Mouse (Mus musculus) cerebellum, adult 8-10 months (tissue): ENCODE results near the gene Six2.

Source experiments
- DNase-seq: peaks from one replicate; pipeline ENCODE4 v3.0.0; 2022

Six2 gene

DNA sequence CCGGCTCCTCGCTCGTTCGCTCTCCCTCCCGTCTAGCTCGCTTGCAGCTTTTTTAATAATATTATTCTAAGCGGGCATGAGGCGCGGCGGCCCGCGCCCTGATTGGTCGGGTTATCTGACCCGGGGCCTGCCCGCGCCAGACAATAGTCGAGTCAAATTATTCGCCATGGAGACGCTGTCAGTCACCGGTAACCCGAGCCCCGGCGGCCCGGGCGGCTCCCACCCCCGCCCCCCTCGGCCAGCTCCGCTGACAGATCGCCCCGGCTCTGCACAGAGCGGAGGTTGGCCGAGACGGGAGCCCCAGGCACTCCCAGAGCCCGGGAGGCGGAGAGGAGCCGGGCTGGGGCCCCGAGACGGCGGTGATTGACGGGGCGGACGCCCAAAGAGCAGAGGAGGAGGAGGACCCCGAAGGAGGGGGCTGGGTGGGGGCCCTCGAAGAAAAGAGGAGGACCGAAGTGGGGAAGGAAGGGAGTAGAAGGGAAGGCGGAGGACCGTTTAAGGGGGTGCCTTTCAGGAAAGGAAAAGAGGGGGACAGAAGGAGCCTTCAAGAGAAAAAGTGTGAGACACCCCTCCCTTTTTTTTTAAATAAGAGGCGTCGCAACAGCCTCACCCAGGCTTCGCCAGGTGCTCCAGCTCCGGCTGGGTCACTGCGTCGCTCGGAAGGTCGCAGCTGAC is at the start of gene Six2:
Gene Six2 (minus strand): TSS at position 39 of the 675 bp plus-strand sequence.
- DNase-seq: no peak

DNA sequence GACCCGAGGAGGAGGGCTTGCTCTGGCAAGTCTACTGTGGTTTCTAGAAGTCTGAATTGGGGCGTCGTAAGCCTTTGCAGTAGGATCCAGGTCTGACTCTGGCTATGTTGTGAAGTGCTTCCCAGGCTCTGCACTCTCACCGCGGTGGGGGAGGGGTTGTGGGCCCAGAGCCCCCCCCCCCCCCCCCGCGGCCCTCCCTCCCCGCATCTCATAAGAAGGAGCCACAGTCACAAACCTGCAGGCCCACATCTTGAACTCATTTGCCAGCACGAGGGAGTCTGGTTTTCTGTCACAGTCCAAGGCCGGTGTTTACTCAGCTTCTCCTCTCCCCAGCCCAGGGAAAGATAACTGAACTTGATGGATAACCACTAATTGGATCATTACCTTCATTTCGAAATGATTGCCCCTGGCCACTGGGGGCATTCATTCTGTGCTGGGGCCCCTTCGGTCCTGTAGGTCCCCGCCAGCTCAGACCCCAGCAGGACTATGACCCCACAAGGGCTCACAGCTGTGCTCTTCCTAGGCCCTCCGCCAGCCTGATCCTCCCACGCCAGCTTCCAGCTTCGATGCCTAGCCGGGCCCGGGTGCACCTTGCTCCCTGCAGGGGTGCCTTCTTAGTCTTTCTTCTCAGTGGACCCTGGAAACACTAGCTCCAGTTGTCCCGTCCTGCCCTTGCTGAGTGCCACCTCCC is 49.2 kb upstream of the Six2 start:
- no peak for DNase-seq

DNA sequence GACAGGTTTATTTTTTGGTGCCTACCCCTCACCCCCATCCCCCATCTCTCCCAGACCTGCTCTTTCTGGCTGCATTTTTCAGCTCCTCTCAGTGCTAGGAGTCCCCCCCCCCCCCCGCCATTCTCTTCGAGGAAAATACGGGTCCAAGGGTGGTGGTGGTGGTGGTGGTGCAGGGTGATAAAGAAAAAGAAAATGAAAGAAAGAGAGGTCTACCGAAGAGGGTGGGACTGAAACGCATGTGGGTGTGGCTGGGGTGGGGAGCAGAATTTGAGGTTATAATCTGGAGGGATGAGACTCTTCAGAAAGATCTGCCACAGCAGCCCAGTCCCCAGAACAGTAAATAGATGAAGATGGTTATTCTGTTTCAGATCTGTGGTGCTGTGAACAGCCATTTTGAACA is 43.3 kb upstream of the Six2 start:
- DNase-seq: no peak

DNA sequence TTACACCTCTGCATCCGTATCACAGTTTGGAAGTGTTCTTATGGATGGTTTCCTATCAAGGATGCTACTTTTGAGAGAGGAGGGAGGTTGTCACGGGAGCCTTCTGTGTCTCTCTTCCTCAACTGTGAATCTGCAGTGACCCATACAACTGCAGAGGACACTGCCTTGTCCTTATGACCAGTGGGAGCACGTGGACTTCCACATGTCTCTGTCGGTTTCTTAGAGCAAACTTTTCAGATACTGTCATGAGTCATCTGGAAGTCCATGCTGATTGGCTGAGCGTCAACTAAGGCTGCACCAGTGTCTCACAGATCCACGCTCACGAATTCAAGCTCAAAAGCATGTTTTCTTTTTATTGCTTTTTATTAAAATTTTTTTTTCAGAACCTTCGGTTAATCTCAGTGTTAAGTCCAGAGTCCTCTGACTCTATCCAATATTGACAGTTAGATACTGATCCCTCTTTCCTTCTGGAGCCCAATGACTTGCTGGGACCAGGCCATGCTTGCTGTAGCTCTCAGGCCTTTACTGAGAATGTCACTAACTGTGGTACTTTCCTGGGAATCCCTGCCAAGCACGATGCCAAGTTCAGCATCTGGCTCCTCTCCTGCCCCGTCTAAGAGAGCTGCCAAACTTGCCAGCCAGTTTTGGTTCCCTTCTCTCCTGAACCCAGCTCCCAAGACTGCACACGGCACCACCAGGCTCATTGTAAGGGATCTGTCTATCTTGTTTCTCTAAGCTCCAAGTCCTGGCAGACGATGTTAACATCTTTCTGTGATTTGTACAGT is 42.3 kb upstream of the Six2 start:
- DNase-seq: no peak

DNA sequence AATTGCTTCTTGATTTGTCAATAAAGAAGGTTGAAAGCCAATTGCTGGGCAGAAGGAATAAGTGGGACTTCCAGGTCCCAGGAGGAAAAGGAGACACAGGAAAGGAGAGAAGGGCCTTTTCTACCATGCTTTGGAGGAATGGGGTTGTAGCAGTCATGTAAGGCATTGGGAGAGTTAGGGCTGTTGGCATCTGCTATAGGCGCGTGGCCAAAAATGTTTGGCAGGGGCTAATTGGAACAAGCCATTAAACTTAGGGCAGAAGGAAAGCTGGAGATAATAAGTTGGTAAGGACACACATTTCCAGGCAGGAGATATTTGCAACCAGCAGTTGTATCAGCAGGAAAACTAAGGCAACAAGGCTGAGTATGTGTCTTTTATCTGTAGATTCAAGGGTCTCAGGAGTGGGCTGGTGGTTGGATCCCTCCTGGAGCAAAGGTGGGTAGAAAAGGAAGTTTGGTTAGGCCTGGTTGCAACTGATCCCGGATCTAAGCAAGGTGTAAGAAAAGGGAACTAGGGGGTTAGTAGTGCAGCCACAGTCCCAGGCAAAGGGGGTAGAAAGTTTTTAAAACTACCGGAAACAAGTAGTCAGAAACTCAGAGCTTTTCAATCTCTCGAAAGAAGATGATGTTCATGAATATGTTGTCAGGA is 40.1 kb upstream of the Six2 start:
- DNase-seq: no peak

DNA sequence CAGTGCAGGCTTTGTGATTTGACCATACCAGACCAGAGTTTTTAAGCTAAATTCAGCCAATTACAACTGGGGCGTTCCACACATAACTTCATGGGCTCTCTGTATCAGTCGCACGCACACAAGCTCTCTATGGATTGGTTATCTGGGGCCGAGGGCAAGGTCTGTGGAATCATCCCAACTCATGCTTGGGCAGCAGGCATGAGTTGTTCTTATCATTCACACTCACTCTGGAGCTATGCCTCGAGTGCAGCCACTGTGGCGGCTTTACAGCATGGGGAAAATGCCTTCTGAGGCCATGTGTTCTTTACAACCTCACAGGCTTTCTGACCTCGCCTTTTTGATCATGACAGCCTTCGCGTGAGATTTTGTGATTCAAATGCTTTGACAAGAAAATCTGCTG is 37.9 kb upstream of the Six2 start:
- DNase-seq: no peak

DNA sequence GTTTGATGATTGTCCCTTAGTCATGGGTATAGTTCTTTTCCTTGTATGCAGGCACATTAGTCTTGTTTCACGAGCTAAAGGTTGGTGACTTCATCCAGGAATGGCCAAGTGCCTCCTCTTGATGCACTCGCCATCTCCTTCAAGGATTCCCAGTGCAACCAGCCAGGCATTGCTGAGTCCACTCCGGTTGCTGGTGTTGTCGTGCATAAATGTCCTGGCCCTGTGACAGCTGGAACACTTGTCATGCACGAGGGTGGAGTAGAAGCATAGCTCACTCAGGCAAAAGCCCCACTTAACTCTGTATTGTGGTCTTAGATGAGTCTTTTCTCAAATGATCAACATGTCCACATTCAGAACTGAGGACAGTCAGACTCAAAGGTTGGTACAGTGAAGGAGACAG is 35.1 kb upstream of the Six2 start:
- DNase-seq: no peak

DNA sequence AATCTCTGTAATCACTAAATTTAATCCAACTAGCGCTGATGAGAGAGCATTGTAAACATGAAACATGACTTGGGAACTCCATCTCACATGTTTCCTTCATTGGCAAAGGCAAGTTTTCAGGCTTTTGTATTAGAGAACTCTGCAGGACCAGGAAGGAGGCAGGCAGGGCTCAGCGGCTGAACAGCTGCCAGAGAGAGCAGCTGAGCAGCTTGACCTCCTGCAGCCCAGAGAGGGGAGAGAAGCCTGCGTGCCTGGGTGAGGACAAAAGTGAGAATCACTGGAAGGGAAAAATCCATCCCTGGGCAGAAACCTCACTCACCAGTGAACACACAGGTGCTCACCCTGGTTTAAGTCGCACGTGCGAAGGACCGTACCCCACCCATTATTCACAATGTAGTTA is 29.2 kb upstream of the Six2 start:
- DNase-seq: no peak

DNA sequence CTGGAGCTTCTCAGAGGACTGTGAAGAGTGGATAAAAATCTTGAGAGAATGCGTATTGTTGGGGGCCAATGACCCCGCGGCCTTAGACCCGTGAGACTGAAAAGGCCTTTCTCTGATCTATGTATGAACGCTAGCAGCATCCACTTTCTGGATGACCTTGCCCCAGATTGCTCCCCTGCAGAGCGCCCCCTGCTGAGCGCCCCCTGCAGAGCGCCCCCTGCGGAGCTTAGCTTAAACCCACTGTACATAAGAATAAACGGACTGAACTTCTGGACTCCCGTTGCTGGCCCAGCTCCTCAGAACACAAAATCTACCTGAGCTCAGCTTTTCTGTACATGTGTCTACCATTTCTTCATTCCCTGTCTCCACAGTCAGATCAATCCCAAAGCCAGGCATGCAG is 27.7 kb upstream of the Six2 start:
- DNase-seq: no peak

DNA sequence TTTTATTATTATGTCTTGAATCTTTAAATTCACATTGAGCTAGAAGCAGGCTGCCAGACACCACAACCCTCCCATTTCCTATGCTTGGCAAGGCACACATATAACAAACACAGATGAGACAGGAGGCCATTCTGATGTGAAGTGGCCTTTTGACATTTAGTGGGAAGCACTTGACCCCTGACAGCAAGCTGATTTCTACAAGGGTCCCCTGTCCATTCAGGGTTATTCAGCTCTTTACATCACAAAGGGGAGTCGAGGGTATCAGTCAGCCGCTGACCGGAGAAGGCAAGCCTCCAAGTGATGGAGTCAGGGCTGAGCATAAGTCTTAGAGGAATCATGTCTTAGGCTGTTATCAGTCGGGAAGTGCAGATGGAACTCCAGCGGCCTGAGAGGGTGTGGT is 26.3 kb upstream of the Six2 start:
- DNase-seq: no peak

DNA sequence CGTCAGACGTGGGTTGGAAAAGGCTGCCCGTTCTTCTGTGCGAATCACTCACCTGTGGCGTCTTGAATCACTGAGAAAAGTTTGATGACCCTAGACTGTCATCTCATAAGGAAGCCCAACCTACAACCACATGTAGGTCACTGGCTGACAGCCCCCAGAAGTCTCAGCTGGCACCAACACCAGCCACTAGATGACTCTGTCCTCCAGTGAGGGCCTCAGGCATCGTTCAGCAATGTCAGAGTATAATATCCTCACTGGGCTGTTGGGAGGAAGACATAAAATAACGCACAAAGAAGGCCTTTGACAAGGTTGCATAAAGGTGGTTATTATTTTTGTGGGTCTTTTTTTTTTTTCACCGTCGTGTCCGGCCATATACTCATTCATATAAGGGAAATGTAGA is 24.8 kb upstream of the Six2 start:
- no peak for DNase-seq

DNA sequence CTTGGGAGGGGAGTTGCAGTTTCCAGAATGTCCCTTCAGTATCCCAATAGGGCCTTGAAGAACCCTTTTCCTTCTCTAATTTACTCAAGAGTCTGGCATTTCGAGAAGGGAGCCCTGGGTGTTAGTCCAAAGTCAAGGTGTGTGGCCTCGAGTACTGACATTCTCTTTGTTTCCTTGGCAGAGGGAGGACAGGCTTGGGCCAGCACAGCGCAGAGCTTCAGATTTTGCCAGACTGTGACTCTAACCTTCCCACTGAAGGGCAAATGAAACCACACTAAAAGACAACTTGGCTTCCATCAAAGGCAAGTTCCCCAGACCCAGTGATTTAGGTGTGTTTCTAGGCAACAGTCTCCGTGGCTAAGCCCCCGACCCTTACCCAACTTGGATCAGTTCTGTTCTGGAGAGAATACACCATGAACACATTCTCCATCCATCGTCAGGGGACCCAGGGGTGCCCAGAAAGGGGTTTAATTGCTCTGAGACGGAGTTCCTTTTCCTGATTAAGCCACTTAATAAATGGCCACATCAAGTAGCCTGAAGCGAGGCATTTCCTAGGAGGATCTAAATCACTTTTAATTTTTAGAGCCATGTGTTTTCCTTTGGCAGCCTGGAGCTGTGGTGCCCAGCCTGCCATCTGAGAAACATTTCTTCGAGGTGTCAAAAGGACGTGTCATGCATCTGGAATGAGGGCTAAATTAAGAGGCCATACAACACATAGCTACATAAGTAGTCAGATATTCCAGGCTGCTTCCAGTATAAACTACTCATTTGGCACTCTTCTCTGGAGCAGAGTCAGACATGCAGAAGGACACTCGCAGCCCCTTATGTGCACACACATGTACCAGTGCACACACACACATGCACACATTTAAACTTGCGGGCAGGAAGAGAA is 16.5 kb upstream of the Six2 start:
- DNase-seq: no peak

DNA sequence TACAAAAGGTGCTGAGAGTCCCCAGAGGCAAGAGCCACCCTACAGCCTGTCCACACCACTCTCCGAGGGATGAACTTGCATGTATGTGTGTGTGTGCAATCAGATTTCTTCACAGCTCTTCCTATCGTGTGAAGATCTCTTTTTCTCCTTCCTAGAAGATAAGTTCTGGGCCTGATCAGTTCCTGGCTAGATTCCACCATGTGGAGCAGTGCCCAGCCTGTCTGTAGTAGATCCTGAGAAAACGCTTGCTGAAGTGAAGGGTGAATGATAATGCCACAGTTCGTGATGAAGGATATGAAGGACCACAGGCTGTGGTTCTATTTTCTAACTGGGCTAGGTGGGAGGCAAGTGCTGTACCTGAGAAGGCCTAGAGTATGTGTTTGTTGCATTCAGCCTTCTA is 12.0 kb upstream of the Six2 start:
- no peak for DNase-seq

DNA sequence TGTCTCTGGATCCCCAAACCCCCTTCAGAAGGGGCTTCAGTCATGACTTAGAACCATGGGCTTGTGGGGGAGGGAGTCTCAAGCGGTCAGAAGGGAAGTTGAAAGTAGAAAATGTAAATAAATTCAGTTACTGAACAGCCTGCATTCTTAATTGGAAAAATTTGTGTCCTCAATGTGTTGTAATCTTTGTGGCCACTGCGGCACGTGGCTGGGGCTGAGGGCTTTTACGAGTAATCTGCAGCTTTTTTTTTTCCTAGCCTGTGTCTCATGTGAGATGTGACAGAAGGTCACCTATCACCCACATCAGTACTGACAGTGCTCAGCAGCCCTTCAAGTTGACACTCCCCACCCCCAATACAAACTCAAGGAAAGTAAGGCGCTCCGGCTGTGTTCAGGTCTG is 10.6 kb upstream of the Six2 start:
- no peak for DNase-seq

DNA sequence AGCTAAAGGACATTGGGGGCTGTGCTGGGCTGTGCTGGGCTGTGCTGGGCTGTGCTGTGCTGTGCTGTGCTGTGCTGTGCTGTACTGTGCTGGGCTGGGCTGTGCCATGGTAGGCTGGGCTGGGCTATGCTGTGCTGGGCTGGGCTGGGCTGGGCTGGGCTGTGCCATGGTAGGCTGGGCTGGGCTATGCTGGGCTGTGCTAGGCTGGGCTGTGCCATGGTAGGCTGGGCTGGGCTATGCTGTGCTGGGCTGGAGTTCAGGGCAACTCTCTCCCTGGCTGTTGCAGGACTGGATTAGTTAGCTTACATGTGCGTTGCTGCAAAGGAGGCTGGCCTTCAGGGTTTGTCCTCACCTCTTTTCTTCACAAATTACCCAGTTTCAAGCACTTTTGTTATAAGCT is 9.9 kb upstream of the Six2 start:
- no peak for DNase-seq

DNA sequence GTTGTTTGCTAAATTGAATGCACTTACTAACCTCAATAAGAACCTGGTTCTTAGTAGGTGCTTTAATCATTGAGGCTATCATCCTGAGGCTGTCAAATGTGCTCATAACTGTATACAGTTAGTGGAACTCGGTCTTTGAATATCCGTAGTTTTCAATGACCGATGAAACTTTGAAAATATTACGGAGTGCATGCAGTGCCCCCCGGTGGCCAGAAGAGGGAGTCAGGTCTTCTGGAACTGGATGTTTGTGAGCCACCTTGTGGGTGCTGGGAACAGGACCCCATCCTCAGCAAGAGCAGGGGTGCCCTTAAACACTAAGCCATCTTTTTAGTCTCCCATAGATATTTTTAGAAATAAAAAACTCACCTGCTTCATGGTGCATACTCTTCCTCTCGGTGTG is 6.4 kb upstream of the Six2 start:
- no peak for DNase-seq

DNA sequence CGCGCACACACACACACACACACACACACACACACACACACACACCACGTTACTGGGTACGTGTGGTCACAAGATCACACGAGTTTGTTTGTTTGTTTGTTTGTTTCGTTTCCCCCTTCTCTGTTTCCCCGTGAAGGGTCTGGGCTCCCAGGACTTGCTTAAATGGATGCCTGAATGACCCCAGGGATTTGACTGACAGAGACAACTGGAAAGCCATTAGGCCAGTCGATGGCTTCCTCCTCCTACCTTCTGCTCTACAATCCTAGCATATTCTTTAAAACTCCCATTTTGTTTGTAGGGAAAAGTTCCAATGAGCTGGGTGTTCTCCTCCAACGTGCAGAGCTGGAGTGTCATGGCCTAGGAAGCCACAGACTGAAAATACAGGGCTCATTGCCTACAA is 5.0 kb upstream of the Six2 start:
- DNase-seq: no peak

DNA sequence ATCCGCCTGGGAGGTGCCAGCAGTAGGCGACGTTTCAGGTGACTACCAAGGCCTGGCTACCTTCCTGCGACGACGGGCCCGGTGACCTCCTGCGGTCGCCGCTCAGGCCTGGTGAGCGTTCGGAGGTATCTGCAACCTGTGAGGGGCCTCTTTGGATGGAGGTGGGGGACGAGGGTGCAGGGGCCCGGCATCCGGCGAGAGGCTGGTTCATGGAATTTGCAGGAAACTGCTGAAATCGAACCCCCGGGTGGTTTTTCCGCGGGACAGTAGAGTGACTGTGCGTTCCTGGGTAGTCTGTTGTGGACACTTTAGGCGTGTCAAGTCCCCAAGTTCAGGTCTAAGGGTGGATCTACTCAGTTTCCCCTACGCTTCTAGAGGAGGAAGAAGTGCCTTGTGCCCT is 4.5 kb upstream of the Six2 start:
- no peak for DNase-seq

DNA sequence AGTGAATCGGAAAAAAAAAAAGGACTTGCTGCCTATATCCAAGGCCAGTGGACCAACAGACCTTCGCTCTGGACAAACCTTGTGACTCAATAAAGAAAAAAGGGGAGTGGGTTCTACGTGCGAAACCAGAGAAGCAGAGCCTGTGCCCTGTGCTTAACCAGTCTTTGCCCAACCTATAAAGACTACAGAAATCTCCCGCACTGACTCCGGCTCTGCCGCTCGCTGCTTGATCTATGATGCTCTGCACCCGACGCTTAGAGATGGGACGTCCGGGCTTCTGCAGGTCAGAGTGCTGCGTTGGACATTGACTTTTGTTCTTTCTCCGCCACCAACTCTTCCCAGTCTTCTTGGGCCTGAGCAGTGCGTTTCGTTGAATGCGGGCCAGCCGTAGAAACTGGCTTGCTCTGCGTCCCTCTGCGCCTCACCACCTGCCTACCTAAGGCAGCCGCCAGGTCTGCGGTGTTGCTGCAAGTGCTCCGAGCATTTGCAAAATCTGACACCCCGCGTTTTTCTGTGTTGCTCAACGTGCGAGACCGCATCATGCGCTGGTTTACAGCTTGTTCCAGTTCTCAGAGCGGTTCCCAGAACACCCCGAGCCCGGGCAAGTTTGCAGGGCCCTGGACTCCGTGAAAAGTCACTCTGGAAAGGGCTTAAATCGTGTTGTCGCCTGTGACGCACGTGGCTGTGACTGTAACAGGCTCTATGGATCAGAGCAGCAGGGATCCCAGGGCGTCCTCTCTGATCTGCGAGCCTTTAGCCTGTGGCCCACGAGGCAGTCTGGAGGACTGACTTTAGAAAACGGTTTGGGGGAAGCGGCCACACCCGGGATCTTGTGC is 3.8 kb upstream of the Six2 start:
- DNase-seq: no peak

DNA sequence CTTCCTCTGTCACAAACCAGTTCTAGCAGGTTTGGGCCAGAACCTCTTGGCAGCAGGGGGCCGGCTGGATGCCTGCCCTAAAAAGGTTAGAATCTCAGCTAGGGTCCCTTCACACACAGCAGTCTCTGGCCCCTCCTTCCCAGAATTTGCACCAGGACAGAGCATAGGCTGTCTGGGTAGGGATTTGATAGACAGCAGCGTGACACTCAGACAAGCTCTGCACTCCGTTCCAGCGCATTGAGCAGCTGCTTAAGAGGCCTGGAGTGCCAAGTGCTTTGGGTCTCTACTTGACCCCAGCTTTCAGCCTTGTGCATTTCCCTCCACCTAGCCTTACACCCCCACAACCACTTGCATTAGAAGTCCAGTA is 2.9 kb upstream of the Six2 start:
- no peak for DNase-seq

DNA sequence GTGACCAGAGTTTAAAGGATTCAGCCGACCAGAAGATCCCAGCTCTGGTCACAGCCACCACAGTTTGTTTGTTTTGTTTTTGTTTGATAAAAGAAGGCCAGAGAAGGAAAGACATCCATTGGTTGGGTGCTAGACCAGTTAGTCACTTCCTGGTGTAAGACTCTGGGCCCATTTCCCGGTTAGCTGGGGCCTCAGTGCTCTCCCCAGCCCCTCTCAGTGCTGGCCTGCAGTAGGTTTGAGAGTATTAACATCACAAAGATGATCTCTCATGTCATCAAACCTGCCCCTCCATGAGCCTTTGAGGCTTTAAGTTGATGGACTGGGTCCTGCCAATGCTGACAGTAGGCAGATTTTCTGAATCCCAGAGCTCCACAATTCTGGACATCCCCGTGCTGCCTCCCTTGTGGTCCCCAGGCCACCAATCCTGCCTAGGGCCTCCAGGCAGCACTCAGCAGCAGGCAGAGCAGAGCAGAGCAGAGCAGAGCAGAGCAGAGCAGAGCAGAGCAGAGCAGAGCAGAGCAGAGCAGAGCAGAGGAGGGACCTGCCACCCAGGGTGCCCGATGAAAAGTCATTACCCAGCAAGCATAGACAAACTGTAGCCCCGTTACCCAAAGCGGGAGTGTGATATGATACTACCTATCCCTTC is 2.4 kb upstream of the Six2 start:
- no peak for DNase-seq
